In the genomic region with DNA sequence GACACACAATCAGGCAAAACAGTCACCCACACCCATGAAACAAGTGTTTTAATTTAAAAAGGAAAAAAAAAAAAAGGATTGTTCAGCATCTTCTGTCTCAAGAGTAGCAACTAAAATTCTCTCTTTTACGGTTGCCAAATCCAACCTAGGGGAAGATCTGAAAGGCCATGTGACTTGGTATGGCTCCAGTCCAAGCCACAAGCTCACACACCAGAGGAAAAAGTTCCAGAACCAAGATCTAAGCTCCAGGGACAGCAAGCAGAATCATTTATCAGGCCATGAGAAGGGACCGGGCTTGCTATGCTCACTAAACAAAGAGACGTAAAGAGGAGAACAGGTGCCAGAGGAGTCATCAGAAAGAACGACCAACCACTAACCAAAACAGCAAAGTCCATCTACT, we compare ENCODE assay signal across 8 mouse cellular contexts. TPM values are rescaled to one million over a fixed set of nuclear protein-coding genes. Genes with fewer than 3 reads are reported as not detected.
DNase-seq lines count a peak whose midpoint lies in the region; ATAC-seq and TF ChIP-seq lines count a peak whose summit lies in the region.

No protein-coding gene starts in this region.

- WGBS in embryonic facial prominence, embryonic 12.5 days: 44% methylated on average over 4 of the region's 4 CpGs
- 37% methylated on average over 4 of the region's 4 CpGs for WGBS in hindbrain, embryonic 16.5 days
- WGBS in lung, adult 2 months: 24% methylated on average over 4 of the region's 4 CpGs

- H3K27ac ChIP-seq in embryonic facial prominence, embryonic 12.5 days: no peak overlapping the region
- peak overlapping the region; percentile 7; the same call in 1 of the 2 replicates for H3K27ac ChIP-seq in hindbrain, embryonic 16.5 days (ENCODE audit: low read depth, low read length)

- H3K4me3 ChIP-seq in embryonic facial prominence, embryonic 12.5 days: peak overlapping the region; percentile 81
- H3K4me3 ChIP-seq in hindbrain, embryonic 16.5 days (ENCODE audit: low read length): peak overlapping the region; percentile 4; the same call in 1 of the 2 replicates
- peak overlapping the region; percentile 47 for H3K4me3 ChIP-seq in lung, adult 2 months (replicated peaks; ENCODE audit: extremely low read depth, low read depth, low read length)

- peak overlapping the region; percentile 78 for H3K4me2 ChIP-seq in embryonic facial prominence, embryonic 12.5 days (replicated peaks)
- H3K4me2 ChIP-seq in hindbrain, embryonic 16.5 days (ENCODE audit: low read length): peak overlapping the region; percentile 66

- TF ChIP-seq POLR2A in lung, adult 2 months (IDR thresholded peaks at IDR 0.05; ENCODE audit: borderline replicate concordance, extremely low read depth, low read depth, low read length): no peak

- no peak overlapping the region; the same call in 1 of the 2 replicates for H3K9ac ChIP-seq in embryonic facial prominence, embryonic 12.5 days
- H3K9ac ChIP-seq in hindbrain, embryonic 16.5 days (ENCODE audit: low read depth, low read length): no peak overlapping the region

- H3K9me3 ChIP-seq in embryonic facial prominence, embryonic 12.5 days: no peaks in the 10 kb centered on the region
- H3K9me3 ChIP-seq in hindbrain, embryonic 16.5 days (ENCODE audit: control insufficient read depth, low read length): no peaks in the 10 kb centered on the region

- no peak for TF ChIP-seq CTCF in lung, adult 2 months (IDR thresholded peaks at IDR 0.05; ENCODE audit: insufficient read depth, low read length)

- H3K27me3 ChIP-seq in embryonic facial prominence, embryonic 12.5 days: no peaks in the 10 kb centered on the region
- no peaks in the 10 kb centered on the region for H3K27me3 ChIP-seq in hindbrain, embryonic 16.5 days (replicated peaks; ENCODE audit: control insufficient read depth, insufficient read depth, low read length)

- H3K36me3 ChIP-seq in embryonic facial prominence, embryonic 12.5 days: no peaks in the 10 kb centered on the region
- no peaks in the 10 kb centered on the region for H3K36me3 ChIP-seq in hindbrain, embryonic 16.5 days (ENCODE audit: control insufficient read depth, insufficient read depth, low read length)

- peaks cover 17% of the 10 kb centered on the region for H3K4me1 ChIP-seq in embryonic facial prominence, embryonic 12.5 days
- peaks cover 15% of the 10 kb centered on the region for H3K4me1 ChIP-seq in hindbrain, embryonic 16.5 days (ENCODE audit: control insufficient read depth, insufficient read depth, low read depth, low read length)
- H3K4me1 ChIP-seq in lung, adult 2 months (ENCODE audit: control insufficient read depth, insufficient read depth, low read length): peaks cover 10% of the 10 kb centered on the region

- ATAC-seq in embryonic facial prominence, embryonic 12.5 days (ENCODE audit: insufficient number of reproducible peaks, insufficient read depth, low FRiP score, low TSS enrichment): no peak
- no peak for ATAC-seq in hindbrain, embryonic 16.5 days

- DNase-seq in kidney, adult 11 months: peak; percentile 26
- DNase-seq in kidney, postnatal 4 days: no peak
- DNase-seq in lung, adult 2 months: peak; percentile 17
- DNase-seq in urinary bladder, postnatal 25 days (ENCODE audit: low spot score): no peak
- no peak for DNase-seq in ovary, postnatal 14 days (ENCODE audit: low spot score)
- DNase-seq in urinary bladder, postnatal 36 days (ENCODE audit: low spot score in 2 of 2): no peak

RNA-seq across cellular contexts. Expression of a gene that starts 1.5 kb away (rescaled TPM):
- 72.9 and 74.6 TPM in 2 replicates for polyA plus RNA-seq in embryonic facial prominence, embryonic 12.5 days (2016; fragmentation: Nextera tagmentation; extraction: Ambion mirVana)
- 28.4 and 33.0 TPM in 2 replicates for polyA plus RNA-seq in hindbrain, embryonic 16.5 days (2015; fragmentation: Nextera tagmentation; extraction: Ambion mirVana)
- polyA plus RNA-seq in lung, adult 2 months (2012; rRNA removed): 37.2 and 39.8 TPM in 2 replicates

RNA-seq across cellular contexts. Expression of a gene that starts 1.8 kb away (rescaled TPM):
- 0.38 and 0.83 TPM in 2 replicates for polyA plus RNA-seq in embryonic facial prominence, embryonic 12.5 days (2016; fragmentation: Nextera tagmentation; extraction: Ambion mirVana)
- polyA plus RNA-seq in hindbrain, embryonic 16.5 days (2015; fragmentation: Nextera tagmentation; extraction: Ambion mirVana): 0.45 and 0.92 TPM in 2 replicates
- 0.52 and 0.73 TPM in 2 replicates for polyA plus RNA-seq in lung, adult 2 months (2012; rRNA removed)

RNA-seq across cellular contexts. Expression of a gene that starts 24.4 kb away (rescaled TPM):
- 265 and 270 TPM in 2 replicates for polyA plus RNA-seq in embryonic facial prominence, embryonic 12.5 days (2016; fragmentation: Nextera tagmentation; extraction: Ambion mirVana)
- polyA plus RNA-seq in hindbrain, embryonic 16.5 days (2015; fragmentation: Nextera tagmentation; extraction: Ambion mirVana): 128 and 133 TPM in 2 replicates
- 20.4 and 21.3 TPM in 2 replicates for polyA plus RNA-seq in lung, adult 2 months (2012; rRNA removed)

RNA-seq across cellular contexts. Expression of a gene that starts 30.0 kb away (rescaled TPM):
- 227 and 249 TPM in 2 replicates for polyA plus RNA-seq in embryonic facial prominence, embryonic 12.5 days (2016; fragmentation: Nextera tagmentation; extraction: Ambion mirVana)
- 42.2 and 46.0 TPM in 2 replicates for polyA plus RNA-seq in hindbrain, embryonic 16.5 days (2015; fragmentation: Nextera tagmentation; extraction: Ambion mirVana)
- 3.1 and 5.3 TPM in 2 replicates for polyA plus RNA-seq in lung, adult 2 months (2012; rRNA removed)

RNA-seq across cellular contexts. Expression of a gene that starts 30.2 kb away (rescaled TPM):
- polyA plus RNA-seq in embryonic facial prominence, embryonic 12.5 days (2016; fragmentation: Nextera tagmentation; extraction: Ambion mirVana): 40.7 and 43.3 TPM in 2 replicates
- 32.5 and 35.3 TPM in 2 replicates for polyA plus RNA-seq in hindbrain, embryonic 16.5 days (2015; fragmentation: Nextera tagmentation; extraction: Ambion mirVana)
- 41.5 and 46.1 TPM in 2 replicates for polyA plus RNA-seq in lung, adult 2 months (2012; rRNA removed)

Comparison
In these comparisons a context has a peak if more than half of its experiments do, and no peak if none do; other contexts are left out.
1. DNase-seq: peak in kidney, adult 11 months (single experiment) and lung, adult 2 months (single experiment); none in kidney, postnatal 4 days (0 of 2), urinary bladder, postnatal 25 days (single experiment), ovary, postnatal 14 days (single experiment) and urinary bladder, postnatal 36 days (0 of 2).
2. H3K4me3 ChIP-seq: peak in every context shown above with its lines; median percentile 81 in embryonic facial prominence, embryonic 12.5 days; 47 in lung, adult 2 months; 4 in hindbrain, embryonic 16.5 days.